Mouse (Mus musculus): ENCODE measurements around the gene Zbtb22. TPM values are rescaled to one million over a fixed set of nuclear protein-coding genes. Genes with fewer than 3 reads are reported as not detected.
"Not testable (repeated sequence)": the region's sequence is repeated elsewhere in the genome, so short reads cannot be mapped to it uniquely, and the experiment has no call there.

The Zbtb22 gene
- polyA plus RNA-seq, 1 experiment, result 134 TPM

DNA sequence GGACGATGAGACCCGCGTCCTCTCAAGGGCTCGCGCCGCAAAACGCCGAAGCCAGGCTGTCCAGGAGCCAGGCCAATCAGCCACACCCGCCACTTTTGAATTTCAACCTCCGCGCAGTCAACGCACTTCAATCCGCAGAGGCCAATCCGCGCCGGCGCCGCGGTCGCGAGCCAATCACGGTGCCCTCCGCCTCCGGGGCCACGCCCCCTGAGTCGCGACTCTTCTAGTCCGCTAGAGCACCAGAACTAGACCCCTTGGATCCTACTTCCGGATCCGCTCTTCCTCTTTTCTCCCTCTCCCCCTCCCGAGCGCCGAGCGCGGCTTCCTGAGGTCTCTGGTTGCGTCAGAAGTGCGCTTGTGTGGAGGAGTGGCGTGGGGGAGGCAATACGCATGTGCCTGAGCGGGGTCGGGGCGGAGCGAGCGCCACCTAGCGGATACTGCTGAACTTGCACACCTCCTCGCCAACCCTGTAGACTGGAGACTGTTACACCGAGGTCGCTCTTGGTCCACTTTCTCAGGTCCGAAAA lies 25.1 kb upstream of the Zbtb22 start, which contains the start of gene Kifc1:
Kifc1 (minus strand) TSS at position 129 of the 527 bp plus-strand sequence.
- H3K4me3 ChIP-seq (ENCODE audit: low read depth, low read length), result peak within 1 kb of the TSS; percentile 67
- TF ChIP-seq CTCF (IDR thresholded peaks at IDR 0.05; ENCODE audit: extremely low read depth, insufficient read length, insufficient replicate concordance, low read depth, low read length) (peak; percentile 99), POLR2A (IDR thresholded peaks at IDR 0.05; ENCODE audit: low read depth, low read length) (0 out of 2 replicates have a peak, but pooled peaks have one; percentile 9)
- no peaks in the 10 kb centered on the region for H3K27me3 ChIP-seq (ENCODE audit: control insufficient read depth, insufficient read depth, low read length)
- WGBS, result under 1% methylated on average over 49 of the region's 49 CpGs
- H3K27ac ChIP-seq (ENCODE audit: insufficient read depth, low read depth, low read length), result no peak within 1 kb of the TSS
- no peaks in the 10 kb centered on the region; the same call in 1 of the 2 replicates for H3K4me1 ChIP-seq (ENCODE audit: control insufficient read depth, insufficient read depth, insufficient read length, low read length)
- H3K36me3 ChIP-seq (ENCODE audit: control insufficient read depth, insufficient read depth, low read length), result no peaks in the 10 kb centered on the region

DNA sequence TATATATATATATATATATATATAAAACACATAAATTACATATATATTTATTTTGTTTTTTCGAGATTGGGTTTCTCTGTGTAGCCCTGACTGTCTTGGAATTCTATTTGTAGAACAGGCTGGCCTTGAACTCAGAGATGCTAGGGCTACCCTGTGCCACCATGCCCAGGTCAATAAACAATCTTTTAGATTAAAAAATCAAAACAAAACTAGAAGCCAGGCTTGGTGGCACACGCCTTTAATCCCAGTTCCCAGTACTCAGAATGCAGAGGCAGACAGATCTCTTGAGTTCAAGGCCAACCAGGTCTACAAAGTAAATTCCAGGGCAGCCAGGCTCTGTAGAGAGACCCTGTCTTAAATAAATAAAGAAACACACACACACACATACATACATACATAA lies 24.3 kb upstream of the Zbtb22 start:
- no peak overlapping the region for H3K4me3 ChIP-seq (ENCODE audit: low read depth, low read length)
- WGBS, result 55% methylated on average over 2 of the region's 2 CpGs
- TF ChIP-seq CTCF (IDR thresholded peaks at IDR 0.05; ENCODE audit: extremely low read depth, insufficient read length, insufficient replicate concordance, low read depth, low read length), result no peak
- TF ChIP-seq POLR2A (IDR thresholded peaks at IDR 0.05; ENCODE audit: low read depth, low read length), result no peak
- H3K27ac ChIP-seq (ENCODE audit: insufficient read depth, low read depth, low read length), result no peak overlapping the region
- no peaks in the 10 kb centered on the region for H3K36me3 ChIP-seq (ENCODE audit: control insufficient read depth, insufficient read depth, low read length)
- H3K4me1 ChIP-seq (ENCODE audit: control insufficient read depth, insufficient read depth, insufficient read length, low read length), result no peaks in the 10 kb centered on the region; the same call in 1 of the 2 replicates
- H3K27me3 ChIP-seq (ENCODE audit: control insufficient read depth, insufficient read depth, low read length), result no peaks in the 10 kb centered on the region

DNA sequence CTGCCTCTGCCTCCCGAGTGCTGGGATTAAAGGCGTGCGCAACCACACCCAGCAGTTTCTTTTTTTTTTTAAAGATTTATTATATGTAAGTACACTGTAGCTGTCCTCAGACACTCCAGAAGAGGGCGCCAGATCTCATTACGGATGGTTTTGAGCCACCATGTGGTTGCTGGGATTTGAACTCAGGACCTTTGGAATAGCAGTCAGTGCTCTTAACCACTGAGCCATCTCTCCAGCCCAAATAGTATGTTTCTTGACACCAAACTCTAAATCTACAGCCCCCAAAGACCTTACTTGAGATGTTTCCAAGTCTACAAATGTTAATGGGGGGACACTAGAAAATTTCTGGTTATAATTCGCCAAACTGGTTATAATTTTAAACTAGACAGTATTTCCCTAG lies 23.8 kb upstream of the Zbtb22 start:
- H3K27me3 ChIP-seq (ENCODE audit: control insufficient read depth, insufficient read depth, low read length); H3K27ac ChIP-seq (ENCODE audit: insufficient read depth, low read depth, low read length); H3K36me3 ChIP-seq (ENCODE audit: control insufficient read depth, insufficient read depth, low read length); H3K4me3 ChIP-seq (ENCODE audit: low read depth, low read length); H3K4me1 ChIP-seq (ENCODE audit: control insufficient read depth, insufficient read depth, insufficient read length, low read length): not testable (repeated sequence)
- TF ChIP-seq CTCF (IDR thresholded peaks at IDR 0.05; ENCODE audit: extremely low read depth, insufficient read length, insufficient replicate concordance, low read depth, low read length), result peak; percentile 7; the same call in 1 of the 2 replicates
- 55% methylated on average over 6 of the region's 6 CpGs for WGBS

DNA sequence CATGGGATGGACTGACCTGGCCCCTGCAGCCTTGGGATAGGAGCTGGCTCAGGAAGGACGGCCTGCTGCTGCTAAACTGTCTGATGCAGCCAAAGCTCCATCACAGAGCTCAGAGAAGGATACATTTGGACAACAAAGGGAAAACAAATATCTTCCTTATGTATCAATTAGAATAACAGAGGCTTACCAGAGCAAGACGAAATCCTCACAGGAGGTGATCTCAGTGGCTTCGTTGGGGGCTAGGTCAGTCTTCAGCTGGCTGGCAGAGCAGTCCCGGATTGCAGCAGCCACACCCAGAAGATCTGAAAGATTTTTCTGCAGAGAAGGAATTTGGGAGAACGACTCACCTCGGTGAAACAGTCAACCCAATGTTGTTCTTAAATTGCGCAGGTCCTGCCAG lies 23.3 kb upstream of the Zbtb22 start:
- TF ChIP-seq POLR2A (IDR thresholded peaks at IDR 0.05; ENCODE audit: low read depth, low read length), result no peak
- TF ChIP-seq CTCF (IDR thresholded peaks at IDR 0.05; ENCODE audit: extremely low read depth, insufficient read length, insufficient replicate concordance, low read depth, low read length), result no peak
- Histone ChIP-seq H3K27ac (ENCODE audit: insufficient read depth, low read depth, low read length) (no peak overlapping the region), H3K27me3 (ENCODE audit: control insufficient read depth, insufficient read depth, low read length) (no peaks in the 10 kb centered on the region), H3K36me3 (ENCODE audit: control insufficient read depth, insufficient read depth, low read length) (no peaks in the 10 kb centered on the region), H3K4me3 (ENCODE audit: low read depth, low read length) (no peak overlapping the region), H3K4me1 (ENCODE audit: control insufficient read depth, insufficient read depth, insufficient read length, low read length) (no peaks in the 10 kb centered on the region; the same call in 1 of the 2 replicates)
- 34% methylated on average over 7 of the region's 7 CpGs for WGBS

DNA sequence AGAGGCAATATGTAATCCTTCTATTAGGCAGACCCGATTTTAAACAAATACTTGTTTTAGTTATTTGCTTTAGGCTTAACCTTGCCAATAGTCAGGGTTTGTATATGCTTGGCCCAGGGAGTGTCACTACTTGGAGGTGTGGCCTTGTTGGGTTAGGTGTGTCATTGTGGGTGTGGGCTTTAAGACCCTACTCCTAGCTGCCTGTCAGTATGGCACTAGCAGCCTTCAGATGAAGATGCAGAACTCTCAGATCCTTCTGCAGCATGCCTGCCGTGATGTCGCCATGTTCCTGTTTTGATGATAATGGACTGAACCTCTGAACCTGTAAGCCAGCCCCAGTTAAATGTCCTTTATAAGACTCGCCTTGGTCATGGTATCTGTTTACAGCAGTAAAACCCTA lies 22.7 kb upstream of the Zbtb22 start:
- H3K4me3 ChIP-seq (ENCODE audit: low read depth, low read length), result not testable (repeated sequence)

DNA sequence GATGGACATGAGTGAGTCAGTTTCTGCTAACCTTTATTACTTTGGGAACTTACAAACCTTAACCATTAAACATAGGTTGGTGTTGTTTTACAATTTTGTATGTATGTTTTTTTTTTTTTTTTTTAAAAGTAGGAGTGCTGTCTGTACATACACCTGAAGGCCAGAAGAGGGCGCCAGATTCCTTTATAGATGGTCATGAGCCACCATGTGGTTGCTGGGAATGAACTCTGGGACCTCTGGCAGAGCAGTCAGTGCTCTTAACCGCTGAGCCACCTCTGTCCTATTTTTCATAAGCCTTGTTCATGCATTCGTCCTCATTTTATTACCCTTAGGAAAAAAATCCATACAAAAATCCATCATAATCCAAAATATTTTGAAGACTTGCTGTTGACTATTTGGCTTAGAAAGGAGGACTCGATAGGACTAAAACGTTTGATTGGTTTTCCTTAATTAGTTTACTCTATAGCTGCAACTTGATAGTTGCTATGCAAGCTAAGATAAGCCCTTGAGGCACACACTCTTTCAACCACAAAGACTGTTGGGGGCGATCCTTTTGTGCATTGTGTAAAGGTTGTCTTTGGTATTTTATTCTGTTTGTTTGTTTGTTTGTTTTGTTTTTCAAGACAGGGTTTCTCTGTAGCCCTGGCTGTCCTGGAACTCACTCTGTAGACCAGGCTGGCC lies 18.4 kb upstream of the Zbtb22 start:
- Histone ChIP-seq H3K4me1 (ENCODE audit: control insufficient read depth, insufficient read depth, insufficient read length, low read length) (no peaks in the 10 kb centered on the region), H3K27me3 (ENCODE audit: control insufficient read depth, insufficient read depth, low read length) (no peaks in the 10 kb centered on the region), H3K36me3 (ENCODE audit: control insufficient read depth, insufficient read depth, low read length) (no peaks in the 10 kb centered on the region), H3K4me3 (ENCODE audit: low read depth, low read length) (no peak overlapping the region), H3K27ac (ENCODE audit: insufficient read depth, low read depth, low read length) (no peak overlapping the region)
- WGBS, result 14% methylated on average over 6 of the region's 6 CpGs
- TF ChIP-seq CTCF (IDR thresholded peaks at IDR 0.05; ENCODE audit: extremely low read depth, insufficient read length, insufficient replicate concordance, low read depth, low read length) (peak; percentile 58; the same call in 1 of the 2 replicates), POLR2A (IDR thresholded peaks at IDR 0.05; ENCODE audit: low read depth, low read length) (no peak)

More for the DNA sequence above, 22.7 kb upstream of the Zbtb22 start:
- H3K36me3 ChIP-seq (ENCODE audit: control insufficient read depth, insufficient read depth, low read length); H3K27ac ChIP-seq (ENCODE audit: insufficient read depth, low read depth, low read length); H3K27me3 ChIP-seq (ENCODE audit: control insufficient read depth, insufficient read depth, low read length); H3K4me1 ChIP-seq (ENCODE audit: control insufficient read depth, insufficient read depth, insufficient read length, low read length): not testable (repeated sequence)
- 64% methylated on average over 4 of the region's 4 CpGs for WGBS

DNA sequence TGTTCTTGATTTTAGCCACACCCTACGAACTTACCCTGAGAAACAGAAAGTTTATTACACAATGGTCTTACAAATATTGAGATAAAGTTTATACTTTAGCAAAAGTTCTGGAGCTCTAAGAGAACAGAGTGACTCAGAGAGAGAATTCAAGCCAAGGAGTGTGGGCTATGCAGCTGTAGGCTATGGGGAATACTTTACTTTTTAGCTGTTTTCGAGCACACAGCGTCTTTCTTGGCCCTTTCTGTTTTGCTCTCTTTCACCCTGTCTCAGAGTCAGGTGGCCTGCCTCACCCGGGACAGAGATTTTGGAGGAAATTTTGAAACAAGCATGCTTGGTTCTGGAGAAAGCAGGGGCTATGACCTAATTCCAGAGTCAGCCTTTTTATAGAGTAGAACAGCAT lies 17.5 kb upstream of the Zbtb22 start:
- H3K4me1 ChIP-seq (ENCODE audit: control insufficient read depth, insufficient read depth, insufficient read length, low read length); H3K36me3 ChIP-seq (ENCODE audit: control insufficient read depth, insufficient read depth, low read length); H3K4me3 ChIP-seq (ENCODE audit: low read depth, low read length); H3K27me3 ChIP-seq (ENCODE audit: control insufficient read depth, insufficient read depth, low read length); H3K27ac ChIP-seq (ENCODE audit: insufficient read depth, low read depth, low read length): not testable (repeated sequence)
- 68% methylated on average over 4 of the region's 4 CpGs for WGBS

Data from small intestine, adult 2 months (tissue).